Mouse (Mus musculus): ENCODE measurements at regions not wholly inside any gene's neighbourhood (a gene's known extent, or its start where the extent isn't known, plus 50 kb on each side); places are given as distances from the start of the nearest gene placed in this dataset.

DNA sequence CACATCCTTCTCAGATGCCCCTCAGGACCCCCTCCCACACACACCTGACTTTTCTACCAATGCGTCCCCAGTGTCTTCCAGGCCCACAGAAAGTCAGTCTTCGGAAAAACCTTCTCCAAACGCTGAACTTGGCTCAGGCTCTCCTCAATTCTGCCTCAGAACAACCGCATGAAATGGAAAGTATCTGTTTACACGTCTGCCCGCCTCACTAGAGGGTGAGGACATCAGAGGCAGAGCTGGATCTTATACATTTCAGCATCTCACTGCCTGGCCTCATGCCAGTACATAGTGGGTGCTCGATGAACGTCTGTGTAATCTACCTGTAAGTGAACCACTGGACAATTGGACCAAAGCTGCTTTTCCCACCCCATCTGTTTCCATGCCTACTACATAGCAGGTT lies 189.1 kb upstream of the 4930412O13Rik start:
- DNase-seq, result no peak

DNA sequence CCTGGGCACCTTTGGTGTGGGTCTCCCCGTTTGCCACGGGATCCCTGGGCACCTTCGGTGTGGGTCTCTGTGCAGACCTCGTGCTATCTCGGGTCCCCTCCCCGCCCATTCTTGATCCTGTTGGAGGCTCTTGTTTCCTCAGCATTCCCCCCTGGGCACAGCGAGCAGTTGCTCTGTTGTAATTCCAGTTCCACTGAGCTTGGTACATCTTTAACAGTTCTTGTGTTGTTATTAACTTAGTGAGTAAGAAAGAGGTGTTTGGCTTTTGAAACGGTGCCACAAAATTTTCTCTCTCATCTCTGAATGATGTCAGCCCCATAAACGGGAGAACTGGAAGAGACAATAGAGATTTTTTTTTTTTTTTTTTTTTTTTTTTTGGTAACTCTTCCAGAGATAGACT lies 187.7 kb upstream of the 4930412O13Rik start:
- DNase-seq, result no peak

DNA sequence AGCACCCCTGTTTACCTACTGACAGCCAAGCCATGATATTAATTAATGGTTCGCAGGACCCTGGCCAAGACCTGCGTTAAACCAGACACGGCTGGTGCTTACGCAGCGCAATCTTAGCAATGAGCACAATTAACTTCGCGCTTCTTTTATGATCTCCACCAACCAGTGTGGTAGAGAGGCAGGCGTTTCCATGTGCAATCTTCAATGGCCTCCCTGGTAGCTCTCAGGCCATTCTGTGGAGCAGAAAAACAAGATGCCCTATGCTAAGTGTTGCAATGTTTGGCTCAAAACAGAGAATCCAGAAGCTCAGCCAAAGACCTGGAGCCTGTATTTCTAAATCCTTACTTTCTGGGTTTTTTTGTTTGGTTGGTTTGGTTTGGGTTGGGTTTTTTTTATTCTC lies 186.9 kb upstream of the 4930412O13Rik start:
- DNase-seq, result no peak

DNA sequence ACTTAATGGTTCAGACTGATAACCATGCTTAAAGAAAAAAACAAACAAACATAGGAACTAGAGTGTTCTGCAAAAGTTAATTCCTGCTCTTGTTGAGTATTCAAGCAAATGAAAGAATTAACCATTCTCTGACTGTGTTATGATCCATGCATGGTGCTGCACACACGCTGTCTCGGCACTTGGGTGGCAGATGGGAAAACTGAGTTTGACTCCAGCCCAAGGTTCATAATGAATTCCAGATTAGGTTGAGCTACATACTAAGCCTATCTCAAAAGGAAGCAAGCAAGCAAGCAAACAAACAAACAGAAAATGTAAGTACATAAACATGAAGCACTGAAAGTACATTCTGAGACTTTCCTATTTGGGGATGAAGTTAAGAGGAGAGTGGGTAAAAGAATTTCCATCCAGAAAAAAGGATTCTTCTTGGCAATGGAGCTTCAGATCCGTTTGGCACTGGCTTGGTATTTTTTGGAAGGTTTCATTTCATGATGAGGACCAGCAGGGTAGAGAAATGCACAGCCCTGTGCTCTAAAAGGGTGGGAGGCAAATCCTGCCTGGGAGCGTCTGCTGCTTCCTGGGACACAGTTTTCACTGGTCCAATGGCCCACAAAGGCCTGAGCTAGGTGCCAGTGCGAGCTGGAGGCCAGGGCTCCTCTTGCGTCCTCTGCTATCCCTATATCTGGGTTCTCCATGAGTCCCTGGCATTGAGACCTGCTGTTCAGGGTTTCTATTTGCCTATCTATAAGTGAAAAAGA lies 183.3 kb upstream of the 4930412O13Rik start:
- DNase-seq, result peak; percentile 36

DNA sequence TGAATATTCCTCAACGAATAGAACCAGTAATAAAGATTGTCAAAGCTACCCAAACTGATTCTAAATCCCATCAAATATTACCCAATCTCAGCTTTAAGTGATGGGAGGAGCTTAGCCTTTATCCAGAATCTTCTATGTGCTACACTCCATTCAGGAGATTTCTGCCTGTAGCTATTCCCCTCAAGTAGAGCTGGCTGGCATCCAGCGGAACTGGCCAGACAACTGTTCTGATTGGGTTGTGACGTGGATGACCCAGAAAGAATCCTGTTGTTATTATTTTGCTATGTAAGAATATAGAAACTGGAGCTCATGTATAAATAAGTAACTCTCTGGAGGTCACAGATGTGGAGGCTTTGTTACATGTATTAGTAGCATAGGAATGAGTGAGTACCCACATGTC lies 176.8 kb upstream of the 4930412O13Rik start:
- no peak for DNase-seq

DNA sequence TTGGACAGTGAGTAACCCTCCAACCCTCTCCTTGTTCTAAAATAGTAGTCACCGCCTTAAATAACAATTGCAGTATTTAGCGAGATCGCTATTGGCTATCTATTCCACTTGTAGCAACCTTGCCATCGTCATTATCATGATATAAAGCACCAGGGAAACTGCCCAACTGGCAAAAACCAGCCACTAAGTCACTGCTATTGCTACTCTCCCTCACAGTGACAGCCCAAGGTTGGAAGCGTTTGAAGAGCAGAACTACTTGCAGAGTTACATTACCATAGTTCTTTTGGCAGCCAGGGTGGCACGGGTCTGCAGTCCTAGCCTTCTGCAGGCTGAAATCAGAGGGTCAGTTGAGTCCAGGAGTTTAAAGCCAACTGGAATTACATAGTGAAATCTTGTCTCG lies 171.6 kb upstream of the 4930412O13Rik start:
- DNase-seq, result no peak

DNA sequence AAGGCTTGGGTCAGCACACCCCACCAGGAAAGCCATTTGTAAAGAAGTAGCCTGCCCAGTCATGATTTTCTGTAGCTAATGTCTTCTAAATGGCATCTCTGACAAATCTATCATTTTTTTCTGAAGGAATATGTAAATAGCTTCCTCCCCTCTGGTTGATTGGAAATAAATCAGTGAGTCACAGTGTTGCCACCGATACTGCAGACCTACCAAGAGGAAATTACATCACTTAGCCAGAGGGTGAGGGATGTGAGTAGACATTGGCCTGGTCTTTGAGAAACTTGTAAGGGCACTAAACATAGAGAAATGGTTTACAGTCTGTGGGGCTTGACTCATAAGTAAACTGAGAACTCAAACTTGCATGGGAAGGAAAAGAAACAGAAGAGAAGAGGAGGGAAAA lies 163.1 kb upstream of the 4930412O13Rik start:
- DNase-seq, result no peak

DNA sequence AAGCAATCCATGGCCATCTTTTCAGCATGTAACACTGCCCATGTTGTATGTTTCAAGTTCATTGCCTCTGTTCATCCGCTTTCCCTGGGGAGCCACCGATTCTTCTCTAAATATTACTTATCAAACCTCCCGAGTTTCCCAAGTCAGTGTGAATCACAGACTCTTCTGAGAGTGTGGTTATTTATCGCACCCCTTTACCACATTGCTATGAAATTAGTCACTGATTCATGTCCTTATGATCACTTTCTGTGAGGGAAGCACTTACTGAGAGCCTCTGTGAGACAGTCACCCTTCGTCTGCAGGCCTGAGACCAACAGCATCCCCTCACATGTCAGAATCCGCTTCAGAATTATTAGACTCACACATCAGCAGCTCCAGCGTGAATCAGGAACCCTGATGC lies 147.8 kb upstream of the 4930412O13Rik start:
- DNase-seq, result no peak

DNA sequence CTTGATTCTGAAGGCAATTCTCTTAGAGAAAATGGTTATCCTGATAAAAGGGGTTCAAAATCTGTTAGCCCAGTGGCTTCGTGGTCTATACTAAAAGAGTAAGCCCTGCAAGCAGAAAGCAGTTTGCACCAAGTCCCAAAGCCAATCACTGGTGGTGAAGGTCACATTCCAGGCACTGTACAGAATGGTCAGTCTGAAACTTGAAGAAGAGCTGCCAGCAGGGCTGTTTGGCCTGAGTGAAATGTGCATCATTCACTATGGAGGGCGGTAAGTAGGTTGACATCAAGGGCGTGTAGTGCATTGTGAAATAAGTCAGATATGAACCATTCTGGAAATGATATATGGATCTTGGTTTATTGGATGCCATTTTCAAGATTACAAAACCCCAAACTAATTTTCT lies 136.9 kb upstream of the 4930412O13Rik start:
- DNase-seq, result no peak

DNA sequence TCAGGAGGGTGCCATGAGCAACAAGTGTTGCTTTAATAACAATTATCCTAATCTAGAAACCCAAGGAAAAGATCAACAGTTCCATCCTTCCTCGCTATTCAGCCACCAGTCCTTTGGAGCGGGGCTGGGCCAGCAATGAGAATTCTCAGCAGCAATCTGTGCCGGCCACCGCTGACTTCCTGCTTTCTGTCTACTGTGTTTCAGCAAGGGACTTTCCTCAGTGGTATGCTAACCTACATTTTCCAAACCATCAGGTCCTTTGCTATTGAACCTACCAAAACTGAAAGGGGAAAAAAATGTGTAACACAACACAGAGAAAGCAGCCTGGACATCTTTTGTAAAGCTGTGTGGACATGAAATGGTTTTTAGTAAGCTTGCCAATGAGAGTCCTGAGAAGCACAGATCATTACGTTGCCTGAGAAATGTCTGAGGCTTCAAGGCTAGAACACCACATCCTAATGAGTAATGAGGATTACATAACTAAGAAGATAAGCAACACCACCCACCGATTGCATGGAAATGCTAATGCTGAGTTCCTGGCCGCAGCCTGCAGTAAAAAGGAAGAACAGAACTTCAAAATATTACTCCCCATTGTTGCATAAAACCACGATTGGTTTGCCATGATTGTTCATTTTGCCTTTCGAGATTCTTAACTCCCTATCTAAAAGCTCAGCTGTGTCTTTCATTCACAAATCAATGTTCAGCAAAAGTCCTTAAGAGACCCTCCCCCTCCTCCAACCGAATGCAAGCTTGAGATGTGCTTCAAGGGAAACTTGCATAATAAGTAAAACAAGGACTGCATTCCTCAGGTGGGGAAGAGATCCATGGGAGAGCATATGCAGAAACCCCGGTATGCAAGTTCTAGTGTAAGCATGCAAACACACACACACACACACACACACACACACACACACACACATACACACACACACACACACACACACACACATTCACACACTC lies 130.9 kb upstream of the 4930412O13Rik start:
- DNase-seq, result no peak

DNA sequence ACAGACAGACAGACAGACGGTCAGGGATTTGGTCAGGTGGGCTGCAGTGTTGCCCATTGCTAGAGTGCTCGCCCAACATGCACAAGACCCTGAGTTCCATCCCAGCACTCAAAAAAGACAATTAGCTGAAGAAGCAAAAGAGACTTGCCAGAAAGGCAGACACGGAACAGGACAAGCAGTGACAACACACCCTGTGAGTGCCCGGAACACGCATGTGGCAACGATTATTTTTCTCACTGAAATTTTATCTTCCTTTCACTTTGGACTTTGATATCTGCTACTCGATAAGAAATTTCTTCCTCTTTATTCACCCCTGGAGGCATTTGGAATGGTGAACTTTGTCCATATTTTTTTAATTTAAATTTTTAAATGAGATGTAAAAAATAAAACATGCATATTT lies 127.4 kb upstream of the 4930412O13Rik start:
- no peak for DNase-seq

DNA sequence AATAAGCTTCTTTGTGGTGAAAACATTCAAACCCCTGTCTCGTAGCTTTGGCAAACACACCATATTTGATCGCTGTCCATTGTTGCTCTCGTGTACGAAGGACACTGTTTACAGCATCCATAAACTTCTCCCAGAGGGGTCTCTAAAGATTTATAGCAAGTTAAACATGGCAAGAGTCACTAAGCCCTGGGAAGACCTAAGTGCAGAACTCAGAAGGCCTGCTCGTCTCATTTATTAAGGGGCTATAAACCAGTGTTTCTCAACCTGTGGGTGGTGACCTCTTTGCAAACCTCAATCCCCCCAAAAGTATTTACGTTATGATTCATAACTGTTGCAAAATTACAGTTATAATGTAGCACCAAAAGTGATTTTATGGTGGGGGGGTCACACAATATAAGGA lies 126.9 kb upstream of the 4930412O13Rik start:
- no peak for DNase-seq

DNA sequence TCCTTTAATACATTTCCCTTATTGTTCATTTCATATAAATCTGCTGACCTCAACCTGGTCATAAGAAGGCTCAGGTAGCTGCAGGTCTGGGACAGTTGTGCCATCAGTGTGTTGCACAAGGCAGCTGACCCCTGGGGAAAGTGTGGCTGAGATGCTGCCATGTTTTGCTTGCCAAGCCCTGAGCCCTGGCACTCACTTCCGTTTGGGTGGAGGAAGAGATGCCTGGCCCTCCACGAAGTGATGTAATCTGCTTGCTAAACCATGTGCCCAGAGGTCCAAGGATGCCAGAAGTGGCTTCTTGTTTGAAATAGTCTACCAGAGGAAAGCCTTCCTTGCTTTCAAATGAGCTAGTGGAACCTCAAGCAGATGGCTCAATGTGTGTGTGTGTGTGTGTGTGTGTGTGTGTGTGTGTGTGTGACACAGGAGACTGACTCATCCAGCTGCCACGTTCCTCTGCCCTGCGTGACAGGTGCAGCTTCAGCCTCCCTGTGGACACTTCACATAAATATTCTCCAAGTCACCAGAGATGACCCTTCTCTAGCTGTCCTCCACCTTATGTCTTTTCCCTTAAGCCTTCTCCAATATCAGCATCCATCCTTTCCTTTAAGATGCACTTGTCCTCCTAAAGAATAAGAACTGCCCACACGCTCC lies 123.2 kb upstream of the 4930412O13Rik start:
- no peak for DNase-seq

DNA sequence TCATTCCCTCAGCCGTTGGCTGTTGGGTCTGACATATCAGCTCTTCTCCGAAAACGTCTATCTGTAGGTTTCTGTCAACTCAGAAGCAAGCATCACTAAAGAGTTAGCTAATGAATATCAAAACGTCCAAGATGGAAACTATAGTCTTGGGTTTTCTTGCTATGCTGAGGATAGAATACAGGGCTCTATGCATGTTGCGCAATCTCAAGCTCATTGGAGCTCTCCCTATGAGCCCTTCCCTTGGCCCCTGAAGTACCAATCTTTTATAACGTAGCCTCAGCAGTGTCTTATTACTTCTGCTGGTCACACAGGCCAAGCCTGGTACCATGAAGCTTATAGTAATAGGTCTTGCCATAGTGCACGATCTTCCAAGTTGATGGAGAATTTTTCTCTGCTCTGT lies 122.1 kb upstream of the 4930412O13Rik start:
- no peak for DNase-seq

DNA sequence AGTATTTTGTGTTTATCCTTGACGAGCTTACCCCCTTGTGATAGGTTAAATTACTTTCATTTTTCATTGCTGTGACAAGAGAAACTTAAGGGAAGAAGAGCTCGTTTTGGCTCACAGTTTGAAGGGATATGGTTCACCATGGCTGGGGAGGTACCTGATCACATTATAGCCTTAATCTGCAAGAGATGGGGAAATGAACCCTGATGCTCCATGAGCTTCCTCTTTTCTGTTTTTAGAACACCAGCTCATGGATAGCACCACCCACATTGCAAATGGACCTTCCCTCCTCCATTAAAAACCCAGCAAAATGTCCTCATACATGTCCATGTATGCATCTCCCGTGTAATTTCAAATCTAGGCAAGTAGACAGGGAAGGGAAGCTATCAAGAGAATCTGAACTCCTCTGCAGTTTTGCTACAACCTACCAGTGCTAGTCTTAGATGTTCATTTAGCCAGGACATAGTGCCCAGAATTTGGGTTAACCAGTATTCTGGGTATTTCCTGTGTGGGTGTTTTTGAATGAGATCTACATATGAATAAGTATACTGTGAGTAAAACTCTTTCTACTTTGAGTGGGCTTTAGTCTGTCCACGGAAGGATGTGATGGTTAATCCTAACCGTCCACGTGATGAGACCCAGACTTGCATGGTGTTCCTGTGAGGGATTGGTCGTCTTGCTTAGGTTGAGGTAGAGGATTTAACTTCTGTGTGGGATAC lies 121.5 kb upstream of the 4930412O13Rik start:
- no peak for DNase-seq

DNA sequence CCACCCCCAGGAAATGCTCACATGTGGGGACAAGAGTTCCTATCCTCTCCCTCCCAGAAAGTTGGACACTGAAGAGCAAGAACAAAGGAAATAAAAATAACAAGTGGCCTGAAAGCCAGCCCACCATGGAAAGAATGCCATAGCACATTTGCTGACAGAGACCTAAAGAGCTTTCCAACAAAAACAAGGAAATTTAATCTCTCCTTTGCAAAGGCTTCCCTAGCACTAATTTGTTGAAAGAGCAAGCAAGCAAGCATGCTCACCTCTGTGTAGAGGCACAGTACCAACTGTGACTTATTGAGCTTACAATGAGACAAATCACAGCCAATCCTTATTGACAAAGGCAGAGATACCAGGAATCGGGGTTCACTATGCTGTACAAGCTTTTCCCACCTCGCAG lies 100.9 kb upstream of the 4930412O13Rik start:
- no peak for DNase-seq

DNA sequence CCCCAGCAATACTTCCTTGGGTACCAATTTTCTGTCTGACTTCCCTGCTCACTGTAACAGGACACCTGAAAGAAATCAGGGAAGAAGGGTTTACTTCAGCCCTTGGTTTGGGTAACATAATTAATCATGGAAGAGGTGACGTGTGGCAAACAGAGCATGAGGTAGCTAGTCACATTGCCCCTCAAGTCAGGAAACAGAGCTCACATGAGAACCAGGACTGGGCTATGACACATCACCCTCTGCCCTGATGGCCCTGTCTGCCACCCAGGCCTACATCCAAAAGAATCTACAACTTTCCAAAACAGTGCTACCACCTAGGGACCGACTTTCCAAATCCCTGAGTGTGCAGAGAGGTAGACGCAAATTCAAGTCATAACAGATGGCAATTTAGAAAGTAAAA lies 98.4 kb upstream of the 4930412O13Rik start:
- no peak for DNase-seq

DNA sequence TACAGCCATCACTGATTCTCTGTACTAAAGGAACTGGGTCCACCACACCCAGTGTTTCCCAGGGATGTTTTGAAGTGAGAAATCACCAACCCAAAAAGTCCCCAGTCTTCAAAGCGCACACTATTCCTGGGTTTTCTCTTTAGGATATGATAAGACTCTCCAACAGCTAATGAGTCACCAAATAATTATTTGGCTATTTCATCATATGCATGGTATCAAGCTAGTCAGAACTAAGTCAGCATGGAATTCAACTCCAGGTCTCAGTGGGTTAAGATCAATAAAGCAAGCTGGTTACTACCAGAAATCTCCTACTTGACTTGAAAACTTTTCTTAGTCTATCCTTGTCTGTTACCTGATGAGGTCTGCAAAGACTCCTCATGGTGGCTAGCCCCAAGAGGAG lies 89.1 kb upstream of the 4930412O13Rik start:
- no peak for DNase-seq

DNA sequence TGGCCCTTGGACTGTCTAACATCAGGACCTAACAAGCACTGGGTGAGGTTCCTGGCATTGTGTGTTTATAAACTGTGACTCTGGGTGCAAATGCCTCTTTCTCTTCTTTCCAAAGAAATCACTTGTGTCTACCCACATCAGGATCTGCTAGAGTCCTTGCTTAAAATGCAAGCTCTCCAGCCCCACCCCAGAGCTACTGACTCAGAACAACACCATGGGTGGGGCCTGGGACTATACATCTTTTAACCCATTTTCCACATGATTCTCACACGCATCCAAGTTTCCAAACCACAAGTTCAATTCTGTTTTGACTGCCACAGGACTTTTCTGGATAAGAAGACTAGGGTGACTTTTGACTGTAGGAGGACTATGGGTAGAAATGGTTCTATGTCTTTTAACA lies 88.7 kb upstream of the 4930412O13Rik start:
- no peak for DNase-seq

DNA sequence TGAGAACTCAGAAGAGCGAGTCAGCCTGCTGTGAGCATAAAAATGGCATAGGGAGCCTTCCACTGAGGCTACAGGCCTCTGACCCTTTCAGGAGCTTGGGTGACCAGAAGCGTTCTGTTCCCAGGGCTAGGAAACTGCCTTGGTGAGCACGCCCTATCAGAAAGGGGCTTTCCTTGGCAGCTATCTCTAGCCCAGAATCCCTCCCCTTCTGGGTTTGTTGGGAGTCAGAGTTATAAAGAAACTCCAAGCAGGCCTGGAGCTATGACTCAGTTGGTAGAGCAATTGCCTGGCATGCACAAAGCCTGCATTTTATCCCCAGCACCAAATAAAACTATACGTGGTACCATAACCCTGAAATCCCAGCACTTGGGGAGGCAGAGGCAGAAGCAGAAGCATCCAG lies 85.7 kb upstream of the 4930412O13Rik start:
- no peak for DNase-seq

DNA sequence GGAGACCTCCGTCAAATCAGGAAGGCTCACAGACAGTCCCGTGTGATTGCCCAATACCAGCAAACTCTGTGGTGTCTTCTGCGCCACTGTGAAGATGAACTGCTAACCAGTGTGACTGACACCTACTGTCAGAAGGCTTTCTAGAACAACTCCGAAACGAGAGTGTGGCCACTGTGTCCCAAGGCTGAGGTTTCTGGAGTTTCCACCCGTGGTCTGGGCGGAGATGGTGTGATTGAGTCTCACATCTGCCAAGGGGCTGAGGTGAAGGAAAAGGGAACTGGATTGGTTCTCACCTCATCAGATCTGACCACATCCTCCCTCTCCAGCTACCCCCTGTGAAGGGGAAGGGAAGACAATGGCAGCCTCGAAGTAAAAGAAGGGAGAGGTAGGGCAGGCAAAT lies 79.6 kb upstream of the 4930412O13Rik start:
- DNase-seq, result no peak

DNA sequence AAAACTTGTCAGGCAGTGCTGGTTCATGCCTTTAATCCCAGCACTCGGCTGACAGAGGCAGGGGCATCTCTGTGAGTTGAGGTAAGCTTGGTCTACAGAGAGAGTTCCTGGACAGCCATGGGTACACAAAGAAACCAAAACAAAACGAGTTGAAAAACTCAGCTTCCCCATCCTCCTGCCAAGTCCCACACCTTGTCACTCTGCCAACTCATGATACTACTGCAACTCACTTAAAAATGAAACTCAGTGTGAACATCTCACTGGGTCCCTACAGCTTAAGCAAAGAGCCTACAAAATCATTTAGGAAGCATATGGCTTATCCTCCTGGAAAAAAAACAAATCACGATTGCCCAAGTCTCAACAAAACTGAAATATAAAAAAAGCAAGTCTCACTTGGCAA lies 76.7 kb upstream of the 4930412O13Rik start:
- DNase-seq, result no peak

DNA sequence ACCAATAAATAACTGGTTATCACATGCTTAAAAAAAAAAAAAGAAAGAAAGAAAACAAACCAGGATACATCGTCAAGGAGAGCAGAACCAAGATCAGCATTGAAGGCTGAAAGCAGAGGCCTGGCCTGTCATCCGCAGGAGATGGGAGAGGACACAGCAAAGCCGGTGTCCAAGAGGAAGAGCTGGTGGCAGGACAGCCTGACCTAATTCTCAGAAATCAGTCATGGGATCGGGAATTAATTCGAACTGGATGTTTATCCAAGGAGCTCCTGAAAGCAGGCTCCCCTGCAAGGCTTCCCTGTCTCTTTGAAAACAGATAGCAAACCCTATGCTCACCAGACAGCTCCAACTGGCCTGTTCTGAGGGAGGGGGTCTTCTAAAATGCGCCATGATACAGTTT lies 75.5 kb upstream of the 4930412O13Rik start:
- DNase-seq, result no peak

Data from cerebellum, adult 11-12 months (tissue).